Mouse (Mus musculus) spleen, postnatal 14 days (tissue): Measurements from ENCODE around the gene Itgb2.

Source experiments
- DNase-seq, 2 experiments: peaks; one replicate each; pipeline ENCODE4 v3.0.0; 2021 to 2022; ENCODE audit warnings: low spot score in 2 of 2

The Itgb2 gene

GRCm38 (mm10) chr10:77550874-77551273 is 20.8 kb downstream of the Itgb2 start:
- no peak for DNase-seq

- no peak for DNase-seq
These were observed 22.1 kb downstream of the Itgb2 start for GRCm38 (mm10) chr10:77552162-77552561.

GRCm38 (mm10) chr10:77553285-77553684 is 23.2 kb downstream of the Itgb2 start:
- DNase-seq = no peak

- no peak for DNase-seq
These were observed 24.9 kb downstream of the Itgb2 start for GRCm38 (mm10) chr10:77554918-77555317.

GRCm38 (mm10) chr10:77556631-77557030 is 26.6 kb downstream of the Itgb2 start:
- no peak for DNase-seq

GRCm38 (mm10) chr10:77557641-77558040 is 27.6 kb downstream of the Itgb2 start:
- no peak for DNase-seq

GRCm38 (mm10) chr10:77560090-77560489 is 30.0 kb downstream of the Itgb2 start:
- DNase-seq = no peak

GRCm38 (mm10) chr10:77560830-77561229 is 30.8 kb downstream of the Itgb2 start:
- DNase-seq = no peak

GRCm38 (mm10) chr10:77561508-77561907 is 31.5 kb downstream of the Itgb2 start:
- DNase-seq = no peak

GRCm38 (mm10) chr10:77565005-77565404 is 35.0 kb downstream of the Itgb2 start:
- no peak for DNase-seq

GRCm38 (mm10) chr10:77566651-77567050 is 36.6 kb downstream of the Itgb2 start:
- DNase-seq = peak; percentile 73 to 88

GRCm38 (mm10) chr10:77569481-77569880 is 39.4 kb downstream of the Itgb2 start:
- DNase-seq = no peak

- DNase-seq = no peak
These were observed 40.1 kb downstream of the Itgb2 start for GRCm38 (mm10) chr10:77569973-77570658.

- DNase-seq = no peak
These were observed 42.2 kb downstream of the Itgb2 start for GRCm38 (mm10) chr10:77572225-77572624.

GRCm38 (mm10) chr10:77573162-77573561 is 43.1 kb downstream of the Itgb2 start:
- no peak for DNase-seq

GRCm38 (mm10) chr10:77580027-77580920 is 50.2 kb downstream of the Itgb2 start:
- no peak for DNase-seq

GRCm38 (mm10) chr10:77581023-77581407 is 51.0 kb downstream of the Itgb2 start:
- DNase-seq = no peak

GRCm38 (mm10) chr10:77581408-77582284 is 51.6 kb downstream of the Itgb2 start, which contains the start of gene Pttg1ip:
Gene Pttg1ip (plus strand): TSS chr10:77581720.
- DNase-seq = peak; percentile 92 to 94

- DNase-seq = no peak
These were observed 52.2 kb downstream of the Itgb2 start for GRCm38 (mm10) chr10:77582285-77582618.

- DNase-seq = no peak
These were observed 53.9 kb downstream of the Itgb2 start for GRCm38 (mm10) chr10:77583795-77584422.

- DNase-seq = no peak
These were observed 56.6 kb downstream of the Itgb2 start for GRCm38 (mm10) chr10:77586637-77587036.
